Mouse (Mus musculus) gastrocnemius, adult 8-10 months (tissue): ENCODE results near the gene Cyp20a1. TPM values are rescaled to one million over a fixed set of nuclear protein-coding genes. Genes with fewer than 3 reads are reported as not detected.

Source experiments
- total RNA-seq, 4 experiments: library from RNA; stranded (reverse); gene quantifications; 2 replicates each; pipeline ENCODE4 v1.2.4; 2022

The Cyp20a1 gene
- total RNA-seq, 4 experiments from 2014 or later: 3.7 to 5.2 (median 5.1) TPM

Other genes with a start within 250 kb of the Cyp20a1 start
- 1 to 10 TPM; 5.3 to 8.2 (median 6.5) TPM for gene Carf, start 245.1 kb upstream of the Cyp20a1 start, total RNA-seq
- gene Wdr12, start 244.7 kb upstream of the Cyp20a1 start, total RNA-seq: 10 to 100 TPM; 11.7 to 14.7 (median 13.3) TPM
- gene Nbeal1, start 162.7 kb upstream of the Cyp20a1 start, total RNA-seq: 10 to 100 TPM; 24.7 to 29.0 (median 27.4) TPM
- gene Abi2, start 66.3 kb downstream of the Cyp20a1 start, total RNA-seq: 10 to 100 TPM in 2 of 4 experiments, 1 to 10 TPM in 2; 3.2 to 17.3 (median 9.1) TPM
- gene Raph1, start 223.8 kb downstream of the Cyp20a1 start, total RNA-seq: 10 to 100 TPM; 19.6 to 31.0 (median 24.1) TPM